Mouse (Mus musculus) urinary bladder, postnatal 36 days (tissue): ENCODE results near the gene Tbkbp1.
A peak's percentile ranks its signal among the peaks of the same experiment; 100 is the strongest.
"Not testable (repeated sequence)": the region's sequence is repeated elsewhere in the genome, so short reads cannot be mapped to it uniquely, and the experiment has no call there.

Experiments
- DNase-seq, 2 experiments: peaks; one replicate each; pipeline ENCODE4 v3.0.0; 2022; ENCODE audit warnings: low spot score in 2 of 2, mixed read lengths in 1 of 2

Gene Tbkbp1

DNA sequence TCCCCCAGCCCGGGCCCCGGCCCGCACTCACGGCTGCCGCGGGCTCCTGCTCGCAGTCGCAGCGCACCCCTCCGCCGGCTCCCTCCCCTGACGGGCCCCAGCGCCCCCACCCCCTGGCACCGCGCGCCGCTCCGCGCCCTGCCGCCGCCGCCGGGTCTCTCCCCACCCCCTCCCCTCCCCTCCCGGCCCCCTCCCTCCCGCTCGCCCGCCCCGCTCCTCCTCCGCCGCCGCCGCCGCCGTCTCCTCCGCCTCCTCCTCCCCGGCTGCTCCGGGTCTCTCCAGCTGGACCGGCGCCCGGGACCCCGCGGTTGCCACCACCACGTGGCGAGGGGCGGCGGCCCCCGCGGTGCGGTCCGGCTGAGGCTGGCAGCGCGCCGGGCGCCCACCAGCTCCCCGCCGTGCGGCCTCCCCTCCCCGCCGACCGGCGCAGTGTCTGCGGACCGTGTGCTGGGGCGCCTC lies at the start of gene Tbkbp1:
TSS of gene Tbkbp1 (minus strand) at position 153 of the 459 bp plus-strand sequence.
- DNase-seq, result no peak

DNA sequence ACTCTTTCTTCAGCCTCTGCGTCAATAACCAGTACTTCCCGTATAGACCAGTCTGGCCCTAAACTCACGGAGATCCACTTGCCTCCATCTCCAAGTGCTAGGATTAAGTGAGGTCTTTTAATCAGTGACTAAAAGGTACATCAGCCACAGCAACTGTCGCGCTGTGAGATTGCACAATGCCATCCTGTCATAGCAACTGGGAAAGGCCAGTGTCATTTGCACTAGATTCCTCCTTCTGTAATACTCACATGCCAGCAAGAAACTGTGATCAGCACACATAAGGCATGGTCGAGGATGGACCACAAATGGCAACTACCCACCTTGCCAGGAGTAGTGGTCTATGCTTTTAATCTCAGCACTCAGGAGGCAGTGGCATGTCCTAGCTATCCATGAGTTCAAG lies 48.2 kb upstream of the Tbkbp1 start:
- DNase-seq, result no peak

DNA sequence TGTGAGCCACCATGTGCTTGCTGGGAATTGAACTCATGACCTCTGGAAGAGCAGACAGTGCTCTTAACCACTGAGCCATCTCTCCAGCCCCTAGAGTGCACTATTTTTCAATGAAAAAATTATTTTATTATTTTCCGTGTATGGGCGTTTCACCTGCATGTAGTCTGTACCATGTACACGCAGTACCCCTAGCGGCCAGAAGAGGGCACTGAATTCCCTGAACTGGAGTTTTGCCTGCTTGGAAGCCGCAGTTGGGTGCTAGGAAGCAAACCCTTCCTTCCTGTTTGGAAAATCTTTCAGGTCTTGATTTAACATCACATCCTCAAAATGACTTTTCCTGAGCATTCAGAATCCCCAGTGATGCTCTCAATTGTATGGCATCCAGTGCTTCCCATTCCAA lies 47.3 kb upstream of the Tbkbp1 start:
- peak; percentile 27 to 36 for DNase-seq

DNA sequence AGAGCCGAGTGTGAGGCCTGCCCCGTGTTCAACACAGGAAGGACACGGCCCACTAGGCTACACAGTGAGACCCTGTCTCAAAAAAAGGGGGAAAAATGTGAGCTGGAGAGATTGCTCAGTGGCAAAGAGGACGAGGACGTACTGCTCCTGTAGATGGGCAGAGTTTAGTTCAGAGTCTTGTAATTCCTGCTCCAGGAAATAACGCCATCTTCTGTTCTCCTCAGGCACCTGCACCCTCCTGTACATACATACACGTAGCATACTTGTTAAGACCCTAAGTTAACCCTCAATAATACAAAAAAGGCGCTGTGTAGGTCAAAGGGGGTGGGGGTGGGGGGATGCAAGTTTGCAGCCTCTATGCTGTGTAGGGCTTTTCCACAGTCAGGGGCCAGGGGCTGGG lies 45.7 kb upstream of the Tbkbp1 start:
- no peak for DNase-seq

DNA sequence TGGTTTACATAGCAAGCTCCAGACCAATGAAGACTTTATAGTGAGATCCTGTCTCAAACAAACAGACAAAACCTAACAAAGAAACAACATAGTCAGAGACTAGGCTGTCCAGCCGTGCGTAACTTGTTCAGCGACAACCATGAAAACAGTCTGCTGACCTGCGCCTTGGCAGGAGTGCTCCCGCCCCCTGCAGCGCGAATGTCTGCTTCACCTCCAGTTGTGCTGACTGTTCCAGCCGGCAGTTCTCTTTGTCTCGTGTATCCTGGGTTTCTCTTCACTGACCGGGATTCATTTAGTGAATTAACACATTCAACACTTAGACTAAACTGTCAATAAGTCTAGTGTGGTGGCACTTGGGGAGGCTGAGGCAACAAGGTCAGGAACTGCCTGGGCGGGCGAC lies 45.2 kb upstream of the Tbkbp1 start:
- no peak for DNase-seq

DNA sequence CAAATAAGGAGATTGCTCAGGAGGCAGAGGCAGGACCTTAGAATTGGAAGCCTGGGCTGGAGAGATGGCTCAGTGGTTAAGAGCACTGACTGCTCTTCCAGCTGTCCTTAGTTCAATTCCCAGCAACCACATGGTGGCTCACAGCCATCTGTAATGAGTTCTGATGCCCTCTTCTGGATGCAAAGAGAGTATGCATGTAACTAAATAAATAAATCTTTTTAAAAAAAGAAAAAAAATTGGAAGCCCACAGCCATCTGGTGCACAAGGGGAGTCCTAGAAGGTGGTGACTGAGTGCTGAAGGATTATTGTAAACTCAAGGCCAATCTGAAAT lies 41.3 kb upstream of the Tbkbp1 start:
- no peak for DNase-seq

DNA sequence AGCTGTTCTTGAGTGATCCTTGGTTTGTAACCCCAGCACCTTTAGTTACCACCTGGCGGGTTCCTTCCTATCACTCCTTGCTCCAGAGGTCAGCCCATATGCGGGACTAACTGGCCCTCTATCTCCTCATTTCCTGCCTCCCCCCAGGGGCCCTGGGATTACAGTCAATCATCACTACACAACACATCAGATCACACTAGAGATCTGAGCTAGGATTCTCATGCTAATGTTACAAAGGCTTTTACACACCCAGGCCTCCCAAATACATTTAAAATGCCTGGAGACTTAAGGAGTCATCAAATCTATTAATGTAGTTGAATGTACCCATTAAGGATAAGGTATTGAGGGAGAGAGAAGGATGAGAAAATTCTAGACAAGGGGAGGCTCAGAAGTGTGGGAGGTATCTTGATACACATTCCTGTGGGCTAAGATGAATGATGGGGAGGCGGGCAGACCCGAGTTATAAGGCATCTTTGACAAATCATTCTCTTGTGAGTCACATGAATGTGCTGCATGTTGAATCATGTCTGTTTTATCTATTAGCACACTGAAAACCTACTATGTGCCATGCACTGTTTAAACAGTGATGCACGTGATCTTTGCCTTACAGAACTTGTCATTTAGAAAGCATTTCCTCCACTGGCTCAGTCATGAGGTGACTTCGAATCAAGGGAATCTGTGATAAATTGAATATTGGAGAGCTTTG lies 40.8 kb upstream of the Tbkbp1 start:
- no peak for DNase-seq

DNA sequence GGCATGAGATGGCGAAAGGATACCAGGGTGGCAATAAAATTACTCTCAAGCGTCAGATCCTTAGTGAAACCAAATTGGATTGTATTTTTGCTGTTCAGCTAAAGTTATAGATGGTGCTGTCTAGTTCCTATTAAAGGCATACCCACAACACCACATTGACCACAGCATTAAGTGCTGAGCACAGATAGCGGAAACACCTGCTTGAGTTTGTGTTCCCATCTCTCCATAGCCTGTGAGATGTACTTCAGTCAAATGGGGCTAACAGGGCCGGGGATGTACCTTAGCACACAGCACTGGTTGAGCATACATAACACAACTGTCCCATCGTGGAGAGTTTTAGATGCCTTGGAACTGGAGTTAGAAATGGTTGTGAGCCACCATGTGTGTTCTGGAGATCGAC lies 39.7 kb upstream of the Tbkbp1 start:
- DNase-seq, result no peak

DNA sequence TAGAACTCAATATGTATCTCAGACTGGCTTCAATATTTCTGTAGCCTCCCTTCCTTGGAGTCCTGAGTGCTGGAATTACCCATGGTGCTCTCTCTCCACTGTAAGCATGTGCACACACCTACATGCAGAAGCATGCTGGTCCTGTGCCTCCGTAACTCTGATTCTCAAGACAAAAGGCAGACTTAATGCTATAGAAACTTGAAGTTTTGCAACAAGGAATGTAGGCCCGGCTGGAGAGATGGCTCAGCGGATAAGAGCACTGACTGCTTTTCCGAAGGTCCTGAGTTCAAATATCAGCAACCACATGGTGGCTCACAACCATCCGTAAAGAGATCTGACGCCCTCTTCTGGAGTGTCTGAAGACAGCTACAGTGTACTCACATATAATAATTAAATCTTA lies 38.4 kb upstream of the Tbkbp1 start:
- DNase-seq, result not testable (repeated sequence)

DNA sequence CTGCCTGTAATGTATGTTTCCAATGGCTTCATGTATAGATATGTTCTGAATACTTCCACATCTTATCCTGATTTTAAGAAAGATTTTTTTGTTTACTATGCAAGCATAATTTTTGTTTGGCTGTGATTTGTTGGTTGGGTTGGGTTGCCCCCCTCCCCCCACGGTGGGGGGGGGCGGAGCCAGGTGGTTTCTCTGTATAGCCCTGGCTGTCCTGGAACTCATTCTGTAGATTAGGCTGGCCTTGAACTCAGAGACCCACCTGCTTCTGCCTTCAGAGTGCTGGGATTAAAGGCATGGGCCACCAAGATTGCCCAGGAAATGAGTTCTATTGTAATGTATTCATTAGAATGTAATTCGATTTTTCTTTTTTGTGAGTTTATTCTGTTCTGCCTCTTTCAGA lies 37.9 kb upstream of the Tbkbp1 start:
- no peak for DNase-seq

DNA sequence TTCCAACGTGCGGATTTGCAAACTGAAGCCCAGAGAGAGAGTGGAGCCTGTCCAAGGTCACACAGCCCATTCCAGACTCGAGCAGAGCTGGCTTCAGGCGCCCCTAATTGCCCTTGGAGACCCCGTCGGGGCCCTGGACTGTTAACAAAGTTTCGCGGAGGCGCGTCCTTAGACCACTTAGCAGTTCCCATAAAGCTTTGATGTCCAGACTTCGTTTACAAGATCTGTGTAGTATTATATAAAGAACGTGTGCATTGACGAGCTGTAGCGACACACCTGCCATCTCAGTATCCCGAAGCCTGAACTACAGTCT lies 37.3 kb upstream of the Tbkbp1 start:
- DNase-seq, result no peak

DNA sequence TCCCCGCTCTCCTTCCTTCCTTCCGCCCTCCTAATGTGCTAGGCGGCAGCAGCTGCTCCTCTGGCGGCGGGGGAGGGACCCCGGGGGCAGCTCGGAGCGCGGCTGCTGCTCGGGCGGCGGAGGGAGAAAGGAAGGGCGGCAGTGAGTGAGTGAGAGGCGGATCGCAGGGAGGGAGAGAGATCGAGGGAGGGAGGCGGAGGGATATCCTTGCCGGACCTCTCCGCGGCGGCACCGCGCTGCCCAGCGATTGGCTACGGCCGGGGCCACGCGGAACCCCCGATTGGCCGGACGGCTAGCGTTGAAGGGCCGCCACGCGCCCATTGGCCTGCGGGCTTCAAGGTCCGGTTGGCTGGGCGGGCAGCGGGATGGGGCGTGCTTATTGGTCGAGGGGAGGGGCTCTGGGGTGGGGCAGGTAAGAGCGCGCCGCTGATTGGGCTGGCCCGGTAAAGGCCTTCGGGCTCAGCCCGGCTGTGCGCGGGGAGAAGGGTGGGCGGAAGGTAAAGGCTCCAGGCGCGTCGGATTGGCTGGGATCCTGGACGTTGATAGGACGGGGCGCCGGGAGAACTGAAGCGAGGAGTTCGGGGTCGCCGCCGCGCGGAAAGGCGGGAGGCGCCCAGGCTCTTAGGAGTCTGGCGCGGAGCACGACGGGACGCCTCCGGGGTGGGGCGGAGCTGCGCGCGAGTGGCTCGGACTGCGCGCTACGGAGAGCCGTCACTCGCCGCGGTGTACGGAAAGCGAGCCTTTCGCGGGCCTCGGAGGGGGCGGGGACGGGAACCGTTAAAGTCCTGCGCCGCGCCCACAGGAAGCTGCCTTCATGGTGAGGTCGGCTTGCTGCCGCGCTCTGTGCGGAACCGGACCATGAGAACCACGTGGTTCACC lies 36.7 kb upstream of the Tbkbp1 start, which contains the start of gene Kpnb1:
TSS of gene Kpnb1 (minus strand) at position 118 of the 879 bp plus-strand sequence.
- peak; percentile 93 to 99 for DNase-seq

DNA sequence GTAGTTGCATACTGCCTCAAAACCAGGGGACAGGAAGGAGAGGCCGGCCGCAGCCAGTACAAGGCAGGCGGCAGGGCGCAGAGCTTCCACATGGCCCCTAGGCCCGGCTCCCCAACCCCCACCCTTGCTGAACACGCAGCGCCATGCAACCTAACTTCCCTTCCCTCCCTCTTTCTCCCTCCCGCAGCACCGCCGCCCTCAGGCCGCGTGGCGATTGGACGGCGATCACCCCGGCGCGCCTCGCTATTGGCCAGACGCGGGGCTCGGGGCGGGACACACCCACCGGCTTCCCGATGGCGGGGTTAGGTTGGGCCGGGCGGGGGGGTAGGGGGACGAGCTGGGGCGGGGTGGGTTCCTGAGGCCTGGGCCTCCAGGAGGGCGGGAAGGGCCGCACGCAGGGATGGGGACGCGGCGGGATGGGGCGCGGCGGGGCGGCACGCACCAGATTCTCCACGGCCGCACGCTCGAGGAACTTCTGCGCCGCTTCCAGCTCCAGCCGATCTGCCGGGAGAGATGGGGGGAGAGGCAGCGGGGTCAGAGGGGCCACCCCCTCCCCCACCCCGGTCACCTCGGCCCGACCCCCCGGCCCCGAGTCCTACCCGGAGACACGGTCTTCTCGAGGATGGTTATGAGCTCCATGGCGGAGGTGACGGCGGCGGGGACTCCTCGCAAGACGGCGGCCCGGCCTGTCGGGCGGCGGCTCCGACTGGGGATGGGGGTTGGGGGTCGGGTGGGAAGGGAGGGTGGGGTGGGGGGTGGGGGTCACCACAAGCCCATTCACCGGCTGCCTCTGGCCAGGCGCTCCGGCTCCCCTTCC lies 35.9 kb upstream of the Tbkbp1 start:
- peak; percentile 95 to 97 for DNase-seq

DNA sequence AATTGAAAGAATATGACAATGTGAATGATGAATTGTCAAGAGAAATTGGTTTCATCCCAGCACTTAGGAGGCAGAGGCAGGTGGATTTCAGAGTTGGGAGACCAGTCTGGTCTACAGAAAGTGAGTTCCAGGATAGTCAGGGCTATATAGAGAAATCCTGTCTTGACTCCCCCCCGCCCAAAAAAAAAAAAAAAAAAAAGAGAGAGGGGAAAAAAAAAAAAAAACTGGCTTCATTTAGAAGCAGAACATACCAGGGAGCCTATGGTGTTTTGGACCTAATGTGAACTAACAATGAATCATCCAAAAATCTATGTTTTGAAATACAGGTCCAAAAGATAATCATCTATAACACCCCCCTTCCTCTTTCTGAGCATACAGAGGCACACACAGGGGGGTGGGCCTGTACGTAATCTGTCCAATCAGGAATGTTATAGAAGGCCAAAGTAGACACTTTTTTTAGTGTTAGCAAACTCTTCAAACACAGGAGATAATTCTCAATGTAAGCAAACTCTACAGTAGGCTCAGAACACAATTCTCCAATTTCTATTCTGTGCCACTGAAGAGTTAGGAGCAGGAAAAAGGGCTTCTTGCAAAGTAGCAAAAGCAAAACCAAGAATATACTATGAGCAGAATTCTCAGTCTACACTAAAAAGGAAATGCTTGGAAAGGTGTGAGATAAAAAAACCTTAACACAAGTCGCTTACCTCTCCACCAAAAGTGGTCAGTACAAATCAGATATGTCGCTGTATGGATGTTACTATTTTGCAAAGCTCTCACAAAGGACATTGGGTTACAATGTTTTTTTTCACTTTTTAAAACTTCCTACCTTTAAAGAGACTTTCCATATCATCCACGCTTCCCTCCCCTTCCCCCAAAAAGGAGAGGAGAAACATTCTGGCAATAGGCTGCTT lies 34.7 kb upstream of the Tbkbp1 start:
- DNase-seq, result no peak

DNA sequence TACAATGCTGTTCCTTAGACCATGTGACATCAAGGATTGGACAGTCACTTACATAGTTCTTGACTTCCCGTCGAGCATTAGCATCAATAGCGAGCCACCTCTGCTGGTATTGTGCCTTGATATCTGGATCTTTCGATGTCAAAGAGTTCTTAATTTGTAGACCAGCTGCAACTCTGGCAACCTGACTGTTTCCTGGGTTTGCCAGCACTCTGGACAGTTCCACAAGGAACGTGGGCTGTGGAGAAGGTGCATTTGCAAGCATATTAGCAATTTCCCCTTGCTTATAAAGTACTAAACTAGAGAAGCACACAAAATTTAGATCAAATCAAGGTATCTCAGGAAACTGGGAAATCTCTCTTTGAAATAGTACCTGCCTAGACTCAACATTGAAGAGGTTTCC lies 33.6 kb upstream of the Tbkbp1 start:
- DNase-seq, result no peak

DNA sequence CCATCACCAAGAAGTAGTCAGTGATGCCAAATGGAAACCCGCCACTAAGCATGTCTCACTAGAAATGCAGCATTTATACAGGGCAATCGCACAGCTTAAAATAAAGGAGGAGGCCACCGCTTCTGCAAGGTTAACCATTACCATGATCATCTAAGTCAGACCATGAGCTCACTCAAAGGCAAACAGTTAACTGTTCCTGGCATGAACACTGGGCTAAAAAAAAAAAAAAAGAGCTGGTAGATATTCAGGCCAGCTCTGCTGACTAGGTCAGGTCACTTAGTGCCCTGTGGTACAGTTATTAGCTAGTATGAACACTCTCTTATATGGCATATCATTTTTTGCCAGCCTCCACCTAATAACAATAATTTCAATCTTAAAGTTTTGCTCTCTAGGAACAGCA lies 31.2 kb upstream of the Tbkbp1 start:
- DNase-seq, result no peak

DNA sequence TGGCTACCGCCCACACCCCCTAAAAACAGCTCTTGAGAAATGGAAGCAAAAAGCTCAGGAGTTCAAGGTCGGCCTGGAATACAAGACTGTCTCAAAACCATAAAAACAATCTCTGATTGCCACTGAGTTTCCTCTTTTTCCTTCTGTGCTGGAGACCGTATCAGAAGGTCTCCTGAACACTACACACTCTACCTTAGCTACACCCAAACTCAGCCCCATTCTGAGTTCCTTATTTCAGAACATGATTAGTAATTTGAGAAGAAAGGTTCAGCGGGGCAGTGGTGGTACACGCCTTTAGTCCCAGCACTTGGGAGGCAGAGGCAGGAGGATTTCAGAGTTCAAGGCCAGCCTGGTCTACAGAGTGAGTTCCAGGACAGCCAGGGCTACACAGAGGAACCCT lies 29.8 kb upstream of the Tbkbp1 start:
- DNase-seq, result no peak

DNA sequence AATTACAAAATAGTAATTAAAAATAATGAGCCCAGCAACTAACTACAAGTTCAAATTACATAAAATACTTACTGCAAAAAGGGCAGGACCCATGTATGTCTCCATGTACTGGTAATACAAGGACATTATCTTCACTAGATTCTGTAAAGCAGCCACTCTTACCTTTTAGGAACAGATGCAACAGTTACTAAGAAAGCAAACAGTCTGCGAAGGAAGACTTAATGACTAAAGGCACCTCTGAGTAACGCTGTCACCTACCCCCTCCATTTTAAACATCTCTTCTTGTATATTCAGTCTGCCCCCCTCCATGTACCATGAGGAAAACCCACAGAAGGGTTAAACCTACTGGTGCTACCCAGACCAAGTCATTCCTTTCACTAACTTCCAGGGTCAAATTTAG lies 26.9 kb upstream of the Tbkbp1 start:
- DNase-seq, result no peak

DNA sequence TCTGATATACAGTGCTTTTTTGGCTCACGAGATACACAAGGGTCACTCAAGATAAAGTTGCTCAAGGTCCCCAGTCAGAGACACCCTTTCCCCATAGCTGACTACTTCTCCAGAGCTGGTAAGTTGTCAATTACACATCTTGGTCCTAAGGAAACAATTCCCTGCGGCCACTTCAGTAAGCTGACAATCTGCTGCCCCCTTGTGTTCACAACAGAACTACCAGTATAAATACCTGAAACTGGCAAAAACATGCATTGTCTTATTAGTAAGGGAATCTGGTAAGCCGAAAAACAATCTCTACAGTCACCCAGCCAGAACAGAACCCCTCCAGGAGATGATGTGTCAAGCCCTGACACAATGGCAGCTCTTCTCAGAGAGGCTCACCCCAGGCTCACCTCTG lies 25.6 kb upstream of the Tbkbp1 start:
- DNase-seq, result no peak

DNA sequence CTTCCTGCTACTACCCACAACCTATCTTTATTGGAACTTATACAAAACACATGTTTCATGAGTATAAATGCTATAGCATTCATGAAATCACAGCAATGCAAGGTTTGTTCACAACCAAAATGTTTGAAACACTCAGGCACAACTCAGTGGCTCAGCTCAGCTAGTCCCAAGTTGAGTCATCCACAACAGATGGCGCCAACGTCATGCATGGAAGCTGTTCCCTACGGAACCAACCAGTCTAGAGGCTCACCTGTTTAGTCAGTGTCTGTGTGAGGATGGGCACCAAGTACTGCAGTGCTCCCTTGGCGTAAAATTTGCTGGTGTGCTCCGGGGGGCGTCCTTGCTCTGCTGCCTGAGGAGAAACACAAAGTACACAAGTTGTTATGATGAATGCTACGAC lies 24.2 kb upstream of the Tbkbp1 start:
- DNase-seq, result no peak

DNA sequence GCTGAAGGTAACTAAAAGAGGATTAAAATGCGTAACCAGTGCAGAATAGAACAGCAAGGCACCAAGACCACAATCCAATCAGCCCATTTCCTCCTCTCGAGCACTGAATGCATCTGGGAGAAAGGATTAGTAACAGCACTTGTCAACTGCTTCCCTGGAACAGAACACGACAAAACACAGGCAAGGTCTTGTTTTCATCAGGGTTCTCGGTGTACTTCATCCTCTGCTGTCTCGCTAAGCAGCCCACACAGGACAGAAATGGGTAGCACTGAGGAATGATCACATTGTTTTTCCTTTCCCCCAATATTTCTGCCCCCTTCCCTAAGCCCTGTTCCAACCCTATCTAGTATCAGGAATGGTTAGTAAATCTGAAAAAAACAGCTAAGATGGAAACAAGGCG lies 9.0 kb upstream of the Tbkbp1 start:
- DNase-seq, result no peak
